Mouse (Mus musculus): ENCODE results near the gene Cmpk1.

The Cmpk1 gene

DNA sequence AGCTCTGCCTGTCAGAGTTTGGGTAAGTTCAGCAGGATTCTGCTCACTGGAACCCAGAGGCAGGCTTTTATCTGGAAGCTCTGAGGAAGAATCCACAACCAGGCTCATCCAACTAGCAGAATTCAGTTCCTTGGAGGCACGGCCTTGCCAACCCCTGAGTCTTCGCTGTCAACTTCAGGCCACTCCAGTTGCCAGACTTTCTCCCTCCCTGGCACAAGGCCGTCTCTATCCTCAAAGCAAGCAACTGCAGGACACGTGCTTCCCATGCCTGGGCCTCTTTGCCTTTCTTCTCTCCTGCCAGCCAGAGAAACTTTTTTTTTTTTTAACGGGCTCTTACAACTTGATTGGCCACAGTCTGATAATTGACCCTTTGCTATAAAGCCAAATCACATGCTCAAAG is 42.0 kb downstream of the Cmpk1 start:
- no peak for DNase-seq (ENCODE audit: low spot score)

- no peak for DNase-seq (ENCODE audit: low spot score)
These were observed 44.5 kb downstream of the Cmpk1 start for GRCm38 (mm10) chr4:114942583-114942982.

DNA sequence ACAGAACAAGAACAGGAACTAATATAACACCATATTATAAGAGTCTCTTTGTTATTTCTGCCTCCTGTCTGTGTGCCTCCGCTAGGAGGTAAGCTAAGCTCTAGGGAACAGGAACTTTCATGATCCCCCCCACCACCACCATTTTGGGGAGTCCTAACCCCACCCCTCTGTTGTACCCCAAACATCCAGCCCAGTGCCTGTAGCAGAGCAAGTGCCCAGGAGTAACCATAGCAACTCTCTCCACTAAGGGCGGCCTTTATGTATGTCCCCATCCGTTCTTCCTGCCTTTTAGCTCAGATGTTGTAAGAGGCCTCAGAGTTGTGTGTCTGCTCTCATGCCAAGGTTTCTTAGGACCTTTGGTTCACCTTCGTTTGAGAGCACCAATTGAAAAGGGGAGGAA is 44.9 kb downstream of the Cmpk1 start:
- no peak for DNase-seq (ENCODE audit: low spot score)

DNA sequence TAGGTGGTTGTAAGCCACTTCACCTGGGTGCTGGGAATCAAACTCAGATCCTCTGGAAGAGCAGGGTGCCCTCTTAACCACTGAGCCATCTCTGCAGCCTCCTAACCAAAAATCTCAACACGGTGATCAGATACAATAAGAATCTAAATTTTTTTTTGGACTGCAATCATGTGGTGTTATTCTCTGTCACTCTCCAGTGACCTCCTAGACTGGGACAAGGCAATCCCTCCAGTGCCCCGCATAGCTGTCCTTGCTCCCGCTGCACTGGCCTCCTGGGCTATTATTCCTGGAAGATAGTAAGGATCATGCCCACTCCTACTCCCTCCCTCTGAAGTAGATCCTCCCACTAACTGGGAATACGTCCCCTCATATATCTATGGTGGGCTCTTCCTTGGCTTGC is 45.7 kb downstream of the Cmpk1 start:
- no peak for DNase-seq (ENCODE audit: low spot score)

- no peak for DNase-seq (ENCODE audit: low spot score)
These were observed 48.8 kb downstream of the Cmpk1 start for GRCm38 (mm10) chr4:114938248-114938647.

GRCm38 (mm10) chr4:114937459-114938047 is 49.5 kb downstream of the Cmpk1 start:
- DNase-seq (ENCODE audit: low spot score): no peak

- no peak for DNase-seq (ENCODE audit: low spot score)
These were observed 52.9 kb downstream of the Cmpk1 start for GRCm38 (mm10) chr4:114934188-114934587.

- no peak for DNase-seq (ENCODE audit: low spot score)
These were observed 54.3 kb downstream of the Cmpk1 start for GRCm38 (mm10) chr4:114932747-114933146.

- DNase-seq (ENCODE audit: low spot score): no peak
These were observed 57.9 kb downstream of the Cmpk1 start for GRCm38 (mm10) chr4:114929155-114929554.

- no peak for DNase-seq (ENCODE audit: low spot score)
These were observed 61.1 kb downstream of the Cmpk1 start, which contains the start of gene Foxe3 for GRCm38 (mm10) chr4:114925917-114926312. Foxe3 (minus strand) TSS chr4:114926013.

- DNase-seq (ENCODE audit: low spot score): no peak
These were observed 61.8 kb downstream of the Cmpk1 start for GRCm38 (mm10) chr4:114924971-114925916.

GRCm38 (mm10) chr4:114917091-114917490 is 70.0 kb downstream of the Cmpk1 start:
- peak; percentile 24 for DNase-seq (ENCODE audit: low spot score)

DNA sequence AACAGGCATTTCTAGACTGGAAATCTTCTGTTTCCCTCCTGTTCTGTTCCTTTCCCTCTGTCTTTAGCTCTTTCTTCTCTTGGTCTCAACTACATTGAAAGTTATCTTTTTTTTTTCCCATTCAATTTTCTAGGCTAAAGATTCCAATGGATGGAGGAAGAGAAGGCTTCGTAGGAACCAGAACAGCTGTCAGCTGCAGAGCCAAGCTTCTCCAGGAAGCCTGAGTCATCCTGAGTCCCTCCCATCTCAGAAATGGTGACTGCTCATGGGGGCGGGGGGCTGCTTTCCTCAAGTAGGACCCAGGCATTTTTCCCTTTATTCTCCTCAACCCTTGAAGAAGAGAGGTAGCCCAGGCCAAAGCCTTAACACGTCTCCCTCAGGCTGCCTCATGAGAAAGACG is 71.0 kb downstream of the Cmpk1 start:
- no peak for DNase-seq (ENCODE audit: low spot score)

DNA sequence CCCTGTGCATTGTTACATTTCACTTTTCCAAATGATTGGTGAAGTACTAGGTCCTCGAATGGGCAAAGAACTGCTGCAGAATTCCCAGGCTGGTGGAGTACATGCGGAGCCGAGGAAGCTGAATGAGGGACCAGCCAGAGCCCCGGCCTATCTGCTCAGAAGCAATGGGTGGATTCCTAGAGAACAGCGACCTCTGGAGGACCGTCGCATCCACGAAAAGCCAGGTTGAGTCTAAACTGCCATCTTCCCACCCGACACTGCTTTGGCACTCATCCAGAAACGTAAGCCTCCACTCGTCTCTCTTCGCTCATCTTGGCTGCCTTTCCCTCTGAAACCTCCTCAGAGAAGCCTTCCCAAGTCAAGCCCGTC is 73.5 kb downstream of the Cmpk1 start:
- no peak for DNase-seq (ENCODE audit: low spot score)

DNA sequence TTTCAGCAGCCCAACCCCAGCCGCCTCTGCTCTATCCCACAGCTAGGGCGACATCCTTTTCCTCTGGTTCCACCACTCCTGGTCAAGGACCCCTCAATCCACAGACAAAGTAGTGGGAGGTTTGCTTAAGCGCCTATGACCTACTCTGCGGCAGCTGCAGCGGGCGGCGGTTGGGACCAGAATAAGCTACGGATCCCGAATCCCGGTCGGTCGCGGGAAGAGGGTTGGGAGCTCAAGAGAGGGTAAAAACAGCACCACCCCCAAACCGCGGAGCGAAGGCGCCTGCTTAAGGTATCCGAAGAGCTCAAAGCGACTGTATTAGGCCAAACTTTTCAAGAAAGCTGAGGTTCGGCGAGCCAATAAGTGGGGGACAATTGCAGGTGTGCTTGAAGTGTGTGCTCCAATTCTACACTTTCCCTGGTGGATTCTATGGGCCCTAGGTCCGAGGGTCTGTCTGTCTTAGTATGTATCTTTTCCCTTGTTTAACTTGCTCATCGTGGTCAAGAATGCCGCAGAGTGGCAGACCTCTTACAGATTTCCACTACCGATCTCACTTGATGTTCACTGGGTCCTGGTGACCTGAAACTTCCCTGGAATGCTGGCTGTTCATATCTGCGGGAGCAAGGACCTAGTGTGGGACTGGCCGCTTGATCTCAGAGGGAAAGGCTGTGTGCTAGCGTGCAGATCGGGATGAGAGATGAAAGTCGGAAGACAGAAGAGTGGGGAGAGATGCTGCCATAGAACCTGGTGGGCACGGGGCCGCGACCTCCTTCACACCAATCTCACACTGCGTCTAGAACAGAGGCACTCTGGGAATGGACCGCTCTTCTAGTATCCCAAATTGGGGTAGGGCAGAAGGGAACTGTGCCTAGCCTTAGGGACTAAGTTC is 74.1 kb downstream of the Cmpk1 start:
- no peak for DNase-seq (ENCODE audit: low spot score)

GRCm38 (mm10) chr4:114909602-114910484 is 77.2 kb downstream of the Cmpk1 start:
- peak; percentile 43 for DNase-seq (ENCODE audit: low spot score)
